Mouse (Mus musculus): Measurements from ENCODE around the gene Mtus2. TPM values are rescaled to one million over a fixed set of nuclear protein-coding genes. Genes with fewer than 3 reads are reported as not detected.

Mtus2 gene
- total RNA-seq, 1 experiment from 2014 or later, result 0.95 TPM

GRCm38 (mm10) chr5:148017371-148017770 is 60.3 kb downstream of the Mtus2 start:
- no peak for ATAC-seq (replicated peaks; ENCODE audit: insufficient number of reproducible peaks, low FRiP score, low TSS enrichment, poor library complexity, severe bottlenecking)

GRCm38 (mm10) chr5:148022784-148023183 is 65.7 kb downstream of the Mtus2 start:
- no peak for ATAC-seq (replicated peaks; ENCODE audit: insufficient number of reproducible peaks, low FRiP score, low TSS enrichment, poor library complexity, severe bottlenecking)

GRCm38 (mm10) chr5:148026401-148027349 is 69.6 kb downstream of the Mtus2 start:
- ATAC-seq (replicated peaks; ENCODE audit: insufficient number of reproducible peaks, low FRiP score, low TSS enrichment, poor library complexity, severe bottlenecking), result no peak

GRCm38 (mm10) chr5:148027985-148028384 is 70.9 kb downstream of the Mtus2 start:
- ATAC-seq (replicated peaks; ENCODE audit: insufficient number of reproducible peaks, low FRiP score, low TSS enrichment, poor library complexity, severe bottlenecking), result no peak

- no peak for ATAC-seq (replicated peaks; ENCODE audit: insufficient number of reproducible peaks, low FRiP score, low TSS enrichment, poor library complexity, severe bottlenecking)
Observed at GRCm38 (mm10) chr5:148041661-148042060, 84.5 kb downstream of the Mtus2 start.

- ATAC-seq (replicated peaks; ENCODE audit: insufficient number of reproducible peaks, low FRiP score, low TSS enrichment, poor library complexity, severe bottlenecking), result no peak
Observed at GRCm38 (mm10) chr5:148048200-148048599, 91.1 kb downstream of the Mtus2 start.

- no peak for ATAC-seq (replicated peaks; ENCODE audit: insufficient number of reproducible peaks, low FRiP score, low TSS enrichment, poor library complexity, severe bottlenecking)
Observed at GRCm38 (mm10) chr5:148049304-148049703, 92.2 kb downstream of the Mtus2 start.

- no peak for ATAC-seq (replicated peaks; ENCODE audit: insufficient number of reproducible peaks, low FRiP score, low TSS enrichment, poor library complexity, severe bottlenecking)
Observed at GRCm38 (mm10) chr5:148052846-148053608, 95.9 kb downstream of the Mtus2 start.

- ATAC-seq (replicated peaks; ENCODE audit: insufficient number of reproducible peaks, low FRiP score, low TSS enrichment, poor library complexity, severe bottlenecking), result no peak
Observed at GRCm38 (mm10) chr5:148053609-148053990, 96.5 kb downstream of the Mtus2 start.

GRCm38 (mm10) chr5:148056831-148057230 is 99.7 kb downstream of the Mtus2 start:
- ATAC-seq (replicated peaks; ENCODE audit: insufficient number of reproducible peaks, low FRiP score, low TSS enrichment, poor library complexity, severe bottlenecking), result no peak

GRCm38 (mm10) chr5:148057433-148057832 is 100.3 kb downstream of the Mtus2 start:
- no peak for ATAC-seq (replicated peaks; ENCODE audit: insufficient number of reproducible peaks, low FRiP score, low TSS enrichment, poor library complexity, severe bottlenecking)

- ATAC-seq (replicated peaks; ENCODE audit: insufficient number of reproducible peaks, low FRiP score, low TSS enrichment, poor library complexity, severe bottlenecking), result no peak
Observed at GRCm38 (mm10) chr5:148059339-148059738, 102.2 kb downstream of the Mtus2 start.

GRCm38 (mm10) chr5:148061869-148062268 is 104.7 kb downstream of the Mtus2 start:
- ATAC-seq (replicated peaks; ENCODE audit: insufficient number of reproducible peaks, low FRiP score, low TSS enrichment, poor library complexity, severe bottlenecking), result no peak

GRCm38 (mm10) chr5:148063745-148064144 is 106.6 kb downstream of the Mtus2 start:
- ATAC-seq (replicated peaks; ENCODE audit: insufficient number of reproducible peaks, low FRiP score, low TSS enrichment, poor library complexity, severe bottlenecking), result no peak

GRCm38 (mm10) chr5:148065251-148065650 is 108.1 kb downstream of the Mtus2 start:
- no peak for ATAC-seq (replicated peaks; ENCODE audit: insufficient number of reproducible peaks, low FRiP score, low TSS enrichment, poor library complexity, severe bottlenecking)

GRCm38 (mm10) chr5:148069909-148070308 is 112.8 kb downstream of the Mtus2 start:
- no peak for ATAC-seq (replicated peaks; ENCODE audit: insufficient number of reproducible peaks, low FRiP score, low TSS enrichment, poor library complexity, severe bottlenecking)

GRCm38 (mm10) chr5:148071800-148072199 is 114.7 kb downstream of the Mtus2 start:
- no peak for ATAC-seq (replicated peaks; ENCODE audit: insufficient number of reproducible peaks, low FRiP score, low TSS enrichment, poor library complexity, severe bottlenecking)

- no peak for ATAC-seq (replicated peaks; ENCODE audit: insufficient number of reproducible peaks, low FRiP score, low TSS enrichment, poor library complexity, severe bottlenecking)
Observed at GRCm38 (mm10) chr5:148073461-148073860, 116.3 kb downstream of the Mtus2 start.

GRCm38 (mm10) chr5:148079732-148080131 is 122.6 kb downstream of the Mtus2 start:
- no peak for ATAC-seq (replicated peaks; ENCODE audit: insufficient number of reproducible peaks, low FRiP score, low TSS enrichment, poor library complexity, severe bottlenecking)

GRCm38 (mm10) chr5:148083541-148083940 is 126.4 kb downstream of the Mtus2 start:
- no peak for ATAC-seq (replicated peaks; ENCODE audit: insufficient number of reproducible peaks, low FRiP score, low TSS enrichment, poor library complexity, severe bottlenecking)

All from monocyte, adult 5-6 weeks (primary cell).